Mouse (Mus musculus) left cerebral cortex, adult 2 months (tissue): ENCODE results near the gene Rflnb. TPM values are rescaled to one million over a fixed set of nuclear protein-coding genes. Genes with fewer than 3 reads are reported as not detected.
"Not testable (repeated sequence)": the region's sequence is repeated elsewhere in the genome, so short reads cannot be mapped to it uniquely, and the experiment has no call there.

Experiments used
- DNase-seq, 2 experiments: peaks; one replicate each; pipeline ENCODE4 v3.0.0; 2021 to 2022; ENCODE audit warnings: low spot score in 2 of 2, mixed read lengths in 1 of 2; ENCODE audit errors: extremely low spot score in 1 of 2
- H3K27ac ChIP-seq: fragments of 200-600 bp; 2 replicates; pipeline ENCODE4 v1.8.1; 2022
- H3K4me3 ChIP-seq: fragments of 200-600 bp; 2 replicates; pipeline ENCODE4 v1.8.1; 2022
- CTCF ChIP-seq: fragments of 200-600 bp; IDR thresholded peaks from 2 replicates; pipeline ENCODE4 v1.8.1; 2022; ENCODE audit warnings: antibody characterized with exemption, mild to moderate bottlenecking, moderate library complexity
- intact Hi-C: fragments of 180-260 bp; cut with DNase I; formaldehyde crosslinking; loops from one replicate; pipeline ENCODE4 v1.15.1; 2025
- total RNA-seq, 2 experiments: library from RNA; stranded (reverse); gene quantifications; 2 replicates each; pipeline ENCODE4 v1.2.3; 2021

Rflnb gene
- total RNA-seq, 2 experiments from 2014 or later, result 8.5 to 9.7 TPM

GRCm38 (mm10) chr11:76033836-76034235 is 6.3 kb upstream of the Rflnb start:
- no peak for TF ChIP-seq CTCF
- intact Hi-C loops, result no loop called here
- no peak overlapping the region for H3K4me3 ChIP-seq
- H3K27ac ChIP-seq, result peak overlapping the region; percentile 7; the same call in 1 of the 2 replicates
- DNase-seq, result no peak

GRCm38 (mm10) chr11:76033359-76033758 is 5.8 kb upstream of the Rflnb start:
- no peak for DNase-seq
- no peak for TF ChIP-seq CTCF
- no peak overlapping the region for H3K4me3 ChIP-seq
- peak overlapping the region; percentile 7; the same call in 1 of the 2 replicates for H3K27ac ChIP-seq
- intact Hi-C loops, result no loop called here

- intact Hi-C loops, result no loop called here
- no peak overlapping the region for H3K27ac ChIP-seq
- no peak for TF ChIP-seq CTCF
- peak overlapping the region; percentile 69 for H3K4me3 ChIP-seq
- no peak for DNase-seq
These were observed 487 bp upstream of the Rflnb start for GRCm38 (mm10) chr11:76028072-76028465.

GRCm38 (mm10) chr11:76026527-76027138 is 949 bp downstream of the Rflnb start:
- no peak overlapping the region for H3K27ac ChIP-seq
- H3K4me3 ChIP-seq, result peak overlapping the region; percentile 69
- intact Hi-C loops, result no loop called here
- no peak for TF ChIP-seq CTCF
- DNase-seq, result no peak

GRCm38 (mm10) chr11:76025080-76025583 is 2.5 kb downstream of the Rflnb start:
- no peak for DNase-seq
- intact Hi-C loops, result no loop called here
- Histone ChIP-seq H3K4me3 (no peak overlapping the region), H3K27ac (no peak overlapping the region)
- TF ChIP-seq CTCF, result no peak

- intact Hi-C loops, result no loop called here
These were observed 6.7 kb downstream of the Rflnb start for GRCm38 (mm10) chr11:76020916-76021315.

GRCm38 (mm10) chr11:76019879-76020278 is 7.7 kb downstream of the Rflnb start:
- DNase-seq, result no peak
- Histone ChIP-seq H3K27ac (no peak overlapping the region), H3K4me3 (no peak overlapping the region)
- TF ChIP-seq CTCF, result no peak
- intact Hi-C loops, result no loop called here

More at GRCm38 (mm10) chr11:76020916-76021315, 6.7 kb downstream of the Rflnb start:
- H3K27ac ChIP-seq, result no peak overlapping the region
- DNase-seq, result no peak
- no peak for TF ChIP-seq CTCF
- no peak overlapping the region for H3K4me3 ChIP-seq

- Histone ChIP-seq H3K4me3 (no peak overlapping the region), H3K27ac (no peak overlapping the region)
- intact Hi-C loops, result no loop called here
- no peak for TF ChIP-seq CTCF
- no peak for DNase-seq
These were observed 11.8 kb downstream of the Rflnb start for GRCm38 (mm10) chr11:76015814-76016213.

GRCm38 (mm10) chr11:76015251-76015650 is 12.3 kb downstream of the Rflnb start:
- TF ChIP-seq CTCF, result no peak
- DNase-seq, result no peak
- intact Hi-C loops, result no loop called here
- Histone ChIP-seq H3K27ac (no peak overlapping the region), H3K4me3 (no peak overlapping the region)

- DNase-seq, result no peak
- TF ChIP-seq CTCF, result no peak
- intact Hi-C loops, result no loop called here
- Histone ChIP-seq H3K4me3 (no peak overlapping the region), H3K27ac (no peak overlapping the region)
These were observed 16.6 kb downstream of the Rflnb start for GRCm38 (mm10) chr11:76010838-76011624.

- DNase-seq, result no peak
- intact Hi-C loops, result loop anchor here (10.0 kb wide), 1 partner anchor 156 kb away; no protein-coding TSS in a partner anchor
- TF ChIP-seq CTCF, result no peak
- Histone ChIP-seq H3K4me3 (no peak overlapping the region), H3K27ac (no peak overlapping the region)
These were observed 18.5 kb downstream of the Rflnb start for GRCm38 (mm10) chr11:76009101-76009500.

- intact Hi-C loops, result loop anchor here (10.0 kb wide), 1 partner anchor 157 kb away; no protein-coding TSS in a partner anchor
- H3K4me3 ChIP-seq, result no peak overlapping the region
- TF ChIP-seq CTCF, result no peak
- DNase-seq, result no peak
- H3K27ac ChIP-seq, result no peak overlapping the region
These were observed 19.4 kb downstream of the Rflnb start for GRCm38 (mm10) chr11:76008162-76008561.

GRCm38 (mm10) chr11:76004276-76004675 is 23.3 kb downstream of the Rflnb start:
- intact Hi-C loops, result loop anchor here (10.0 kb wide), 1 partner anchor 161 kb away; no protein-coding TSS in a partner anchor
- DNase-seq, H3K27ac ChIP-seq, H3K4me3 ChIP-seq: not testable (repeated sequence)
